Mouse (Mus musculus) embryonic fibroblast, embryonic 13.5 days (primary cell): ENCODE measurements around the gene Ncapd3. TPM values are rescaled to one million over a fixed set of nuclear protein-coding genes. Genes with fewer than 3 reads are reported as not detected.

Source experiments
- H3K27ac ChIP-seq: 2 replicates; pipeline ENCODE4 v1.5.1; 2012; ENCODE audit warnings: low read length, control low read depth, inconsistent platforms; ENCODE audit not compliant: insufficient read depth
- H3K4me1 ChIP-seq: 2 replicates; pipeline ENCODE4 v1.6.1; 2011; ENCODE audit warnings: low read length; ENCODE audit not compliant: control insufficient read depth, insufficient read depth
- H3K4me3 ChIP-seq: 2 replicates; pipeline ENCODE4 v1.5.1; 2011; ENCODE audit warnings: mild to moderate bottlenecking, control low read depth, low read length; ENCODE audit not compliant: insufficient read depth
- CTCF ChIP-seq: IDR thresholded peaks from 2 replicates; pipeline ENCODE4 v1.5.1; 2011; ENCODE audit warnings: mild to moderate bottlenecking, control low read depth, low read length, moderate library complexity, borderline replicate concordance; ENCODE audit not compliant: insufficient read depth
- POLR2A ChIP-seq: IDR thresholded peaks from 2 replicates; pipeline ENCODE4 v1.6.1; 2011; ENCODE audit warnings: low read depth, mild to moderate bottlenecking, control low read depth, low read length, moderate library complexity
- polyA plus RNA-seq: library from polyadenylated mRNA; stranded (reverse); fragments of >200 nt; gene quantifications from 2 replicates; pipeline ENCODE4 v1.2.4, GENCODE M21; 2011; ENCODE audit warnings: low read depth; ENCODE audit not compliant: missing spikeins, insufficient read length

The Ncapd3 gene
- polyA plus RNA-seq, 1 experiment: 18.2 TPM

- TF ChIP-seq POLR2A (no peak), CTCF (no peak)
- H3K27ac ChIP-seq: no peak overlapping the region
These were observed 110.6 kb downstream of the Ncapd3 start for GRCm38 (mm10) chr9:27140432-27141065.

GRCm38 (mm10) chr9:27144271-27144840 lies 114.4 kb downstream of the Ncapd3 start:
- H3K4me1 ChIP-seq: peaks cover 4% of the 10 kb centered on the region
- TF ChIP-seq CTCF: no peak
- no peak for TF ChIP-seq POLR2A
- no peak overlapping the region for H3K4me3 ChIP-seq
- H3K27ac ChIP-seq: no peak overlapping the region

More at GRCm38 (mm10) chr9:27140432-27141065, 110.6 kb downstream of the Ncapd3 start:
- H3K4me1 ChIP-seq: no peaks in the 10 kb centered on the region
- no peak overlapping the region for H3K4me3 ChIP-seq

Other genes with a start within 250 kb of the Ncapd3 start
- gene Glb1l2, start 223.7 kb upstream of the Ncapd3 start, polyA plus RNA-seq: 0.35 TPM in 1 of 2 replicates, not detected in the other
- not detected in 2 replicates for gene Glb1l3, start 169.3 kb upstream of the Ncapd3 start, polyA plus RNA-seq
- not detected in 2 replicates for gene Gm1110, start 107.1 kb upstream of the Ncapd3 start, polyA plus RNA-seq
- 24.0 and 28.9 TPM in 2 replicates for gene Acad8, start 30.6 kb upstream of the Ncapd3 start, polyA plus RNA-seq
- 158 and 161 TPM in 2 replicates for gene Thyn1, start 30.5 kb upstream of the Ncapd3 start, polyA plus RNA-seq
- gene Vps26b, start 110 bp upstream of the Ncapd3 start, polyA plus RNA-seq: 37.6 and 45.6 TPM in 2 replicates
- gene Jam3, start 125.2 kb downstream of the Ncapd3 start, polyA plus RNA-seq: 45.6 and 50.3 TPM in 2 replicates